Mouse (Mus musculus) cerebellum, postnatal 10 days (tissue): ENCODE measurements at regions not wholly inside any gene's neighbourhood (a gene's known extent, or its start where the extent isn't known, plus 50 kb on each side); places are given as distances from the start of the nearest gene placed in this dataset.

Experiments
- DNase-seq, 2 experiments: peaks; one replicate each; pipeline ENCODE4 v3.0.0; 2021; ENCODE audit warnings: mixed read lengths in 2 of 2

DNA sequence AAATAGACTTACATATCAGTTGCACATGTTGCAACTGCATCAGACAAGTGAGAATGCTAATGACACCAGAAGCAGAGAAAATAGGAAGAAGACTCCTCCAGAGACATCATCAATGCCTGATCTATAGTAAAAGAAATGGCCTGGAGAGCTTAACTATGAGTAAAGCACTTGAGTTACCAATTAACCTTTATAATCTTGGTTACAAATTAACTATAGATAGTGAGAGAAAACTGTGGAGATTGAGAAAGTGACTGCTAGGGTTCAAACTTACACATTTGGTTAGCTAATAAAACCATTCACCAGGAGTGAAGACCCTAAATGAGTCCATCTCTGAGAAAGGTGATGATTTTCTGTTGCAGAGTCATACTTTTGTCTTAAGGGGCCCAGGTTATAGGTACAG lies 307.4 kb downstream of the Phex start:
- DNase-seq, result no peak

DNA sequence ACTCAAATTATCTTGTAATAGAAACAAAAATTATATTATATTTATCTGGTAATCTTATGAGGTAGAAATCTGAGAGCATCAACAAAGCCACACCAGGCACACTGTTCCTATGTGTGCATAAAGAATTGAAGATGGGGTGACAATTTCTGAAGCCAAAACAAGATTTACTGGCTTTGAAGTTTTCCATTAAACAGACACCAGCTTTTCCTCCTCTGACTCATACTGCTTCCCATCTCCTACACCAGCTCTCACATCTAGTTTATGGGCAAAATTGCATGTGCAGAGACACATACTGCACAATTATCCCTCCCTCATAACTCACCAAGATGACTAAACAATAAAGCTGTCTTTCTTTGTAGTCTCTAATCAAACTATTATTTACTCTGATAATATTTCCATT lies 335.1 kb downstream of the Phex start:
- DNase-seq, result peak in 1 of 2 experiments; percentile 1

- DNase-seq, result peak; percentile 14 to 20
Measured at GRCm38 (mm10) chrX:157079606-157080005, 335.5 kb downstream of the Phex start.

DNA sequence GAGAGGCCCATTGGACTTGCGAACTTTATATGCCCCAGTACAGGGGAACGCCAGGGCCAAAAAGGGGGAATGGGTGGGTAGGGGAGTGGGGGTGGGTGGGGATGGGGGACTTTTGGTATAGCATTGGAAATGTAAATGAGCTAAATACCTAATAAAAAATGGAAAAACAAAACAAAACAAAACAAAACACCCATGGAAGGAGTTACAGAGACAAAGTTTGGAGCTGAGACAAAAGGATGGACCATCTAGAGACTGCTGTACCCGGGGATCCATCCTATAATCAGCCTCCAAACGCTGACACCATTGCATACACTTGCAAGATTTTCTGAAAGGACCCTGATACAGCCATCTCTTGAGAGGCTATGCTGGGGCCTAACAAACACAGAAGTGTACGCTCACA lies 337.1 kb downstream of the Phex start:
- peak in 1 of 2 experiments; percentile 50 for DNase-seq

GRCm38 (mm10) chrX:157076193-157076592 lies 338.9 kb downstream of the Phex start:
- DNase-seq, result no peak

GRCm38 (mm10) chrX:157051629-157052315 lies 363.3 kb downstream of the Phex start:
- no peak for DNase-seq

DNA sequence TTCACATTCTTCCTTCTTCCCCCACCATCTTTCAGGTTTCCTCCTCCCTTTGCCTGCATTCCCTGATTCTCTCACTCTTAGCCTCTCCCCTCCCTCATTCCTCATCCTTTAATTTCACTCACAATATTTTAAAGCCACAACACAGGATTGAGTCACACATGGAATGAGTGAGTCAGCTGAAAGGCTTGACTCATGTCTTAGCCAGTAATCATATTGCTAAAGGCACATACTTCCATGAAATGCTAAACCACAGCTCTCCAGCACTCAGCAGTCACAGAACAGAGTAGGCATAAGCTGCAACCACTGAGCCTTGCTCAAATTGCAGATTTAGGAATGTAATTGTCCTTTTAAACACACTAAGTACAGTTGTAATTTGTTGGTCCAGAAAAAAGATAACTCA lies 386.2 kb downstream of the Phex start:
- no peak for DNase-seq

DNA sequence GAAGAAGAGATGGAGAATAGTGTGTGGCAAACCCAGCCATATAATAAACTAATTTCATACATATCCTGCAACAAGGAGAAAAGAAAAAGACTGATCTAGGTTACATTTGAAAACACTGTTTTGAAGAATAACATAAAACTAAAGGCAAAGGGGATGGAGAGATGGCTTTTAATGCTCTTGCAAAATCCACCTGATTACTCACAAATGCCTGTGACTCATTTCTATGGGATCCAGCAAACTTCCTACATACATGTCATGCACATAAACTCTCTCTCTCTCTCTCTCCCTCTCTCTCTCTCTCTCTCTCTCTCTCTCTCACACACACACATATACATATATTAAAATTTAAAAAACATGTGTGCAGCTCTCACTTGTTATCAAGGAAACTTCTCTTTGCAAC lies 390.8 kb downstream of the Phex start:
- no peak for DNase-seq

GRCm38 (mm10) chrX:157021851-157022250 lies 393.3 kb downstream of the Phex start:
- DNase-seq, result no peak

DNA sequence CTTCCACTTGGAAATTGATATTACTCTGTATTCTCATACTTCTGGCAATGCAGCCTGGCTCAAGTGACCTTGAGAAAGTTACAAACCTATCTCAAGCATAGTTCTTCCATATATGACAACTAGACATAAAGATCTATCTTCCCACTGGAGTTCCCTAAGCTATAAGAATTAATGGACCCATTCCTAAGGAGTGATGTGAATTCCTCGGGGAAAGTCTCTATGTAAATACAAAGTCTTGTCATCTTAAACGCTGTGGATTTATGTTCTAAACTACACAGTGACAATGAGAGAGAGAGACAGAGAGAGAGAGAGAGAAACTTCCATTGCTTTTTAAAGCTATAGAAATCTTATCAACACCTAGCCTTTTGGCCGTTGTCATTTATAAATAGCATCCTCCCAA lies 394.8 kb downstream of the Phex start:
- DNase-seq, result no peak

DNA sequence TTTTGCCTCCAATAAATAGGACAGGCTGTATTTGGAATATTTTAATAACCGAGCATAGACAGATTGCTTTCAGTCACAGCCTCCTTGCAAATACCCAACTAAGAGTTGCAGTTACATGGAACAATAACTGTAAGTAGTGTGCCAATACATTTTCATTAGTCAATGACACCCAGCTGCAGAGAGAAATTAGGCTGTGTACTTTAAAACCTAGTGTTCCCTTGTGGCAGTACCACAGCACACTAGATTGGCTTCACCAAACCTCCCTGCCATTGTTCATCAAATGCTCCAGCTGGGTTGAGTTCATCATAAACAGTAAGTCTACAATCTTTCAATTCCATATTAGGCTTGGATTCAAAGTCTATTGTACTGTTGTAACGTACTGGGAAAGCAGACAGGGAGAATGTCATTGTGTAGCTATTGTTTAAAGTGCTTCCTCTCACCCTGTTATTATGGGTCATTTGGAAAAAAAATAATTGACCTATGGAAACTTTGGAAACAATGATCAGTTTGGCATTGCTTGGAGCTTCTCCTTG lies 425.1 kb downstream of the Phex start:
- no peak for DNase-seq

DNA sequence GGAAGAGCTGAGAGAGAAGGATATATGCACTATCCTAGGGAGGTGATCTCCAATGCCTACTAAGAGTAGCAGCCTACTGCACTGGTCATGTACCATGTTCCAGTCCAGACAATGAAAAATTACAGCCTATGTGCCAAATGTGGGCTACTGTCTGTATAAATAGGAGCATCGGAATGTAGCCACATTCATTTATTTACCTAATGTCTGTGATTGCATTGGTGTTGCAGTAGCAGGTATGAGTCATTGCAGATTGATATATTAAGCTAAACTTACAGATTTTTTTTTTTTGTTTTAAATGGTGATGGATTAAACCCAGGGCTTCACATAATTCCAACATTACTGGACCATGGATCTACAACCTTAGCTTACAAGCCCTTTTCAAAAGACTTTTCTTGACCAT lies 468.0 kb downstream of the Phex start:
- no peak for DNase-seq

GRCm38 (mm10) chrX:156944223-156944622 lies 470.9 kb downstream of the Phex start:
- no peak for DNase-seq

DNA sequence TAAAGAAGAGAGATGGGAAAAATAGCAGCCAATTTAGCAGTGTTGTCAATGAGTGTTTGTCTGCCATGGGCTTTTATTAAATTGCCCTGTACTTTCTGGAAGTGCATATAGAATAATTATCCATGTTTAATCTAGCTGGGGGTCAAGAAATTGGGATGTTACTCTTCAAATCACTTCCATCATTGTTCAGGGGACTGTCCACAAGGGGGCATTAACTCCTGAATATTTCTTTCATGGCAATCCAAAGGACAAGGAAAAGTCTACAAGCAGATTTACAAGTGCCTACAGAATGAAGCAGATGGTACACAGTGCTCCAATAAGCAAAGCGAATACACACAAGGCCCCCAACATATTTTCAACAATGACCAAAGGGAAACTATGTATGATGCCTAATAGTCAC lies 501.7 kb downstream of the Phex start:
- DNase-seq, result peak; percentile 30 to 38
